Mouse (Mus musculus) cerebellum, postnatal 14 days (tissue): ENCODE measurements around the gene Zan.
A peak's percentile ranks its signal among the peaks of the same experiment; 100 is the strongest.

Experiments
- DNase-seq, 2 experiments: peaks; one replicate each; pipeline ENCODE4 v3.0.0; 2021; ENCODE audit warnings: mixed read lengths in 2 of 2

Zan gene

GRCm38 (mm10) chr5:137414253-137414652 is 62.6 kb downstream of the Zan start:
- DNase-seq = no peak

- no peak for DNase-seq
Measured at GRCm38 (mm10) chr5:137411235-137411634, 65.6 kb downstream of the Zan start.

- no peak for DNase-seq
Measured at GRCm38 (mm10) chr5:137410549-137410948, 66.3 kb downstream of the Zan start.

GRCm38 (mm10) chr5:137410066-137410465 is 66.8 kb downstream of the Zan start:
- no peak for DNase-seq

- peak; percentile 56 to 70 for DNase-seq
Measured at GRCm38 (mm10) chr5:137409451-137409850, 67.4 kb downstream of the Zan start.

GRCm38 (mm10) chr5:137404081-137404480 is 72.8 kb downstream of the Zan start:
- no peak for DNase-seq

- DNase-seq = no peak
Measured at GRCm38 (mm10) chr5:137394456-137394855, 82.4 kb downstream of the Zan start.

- peak; percentile 36 to 58 for DNase-seq
Measured at GRCm38 (mm10) chr5:137391641-137392040, 85.2 kb downstream of the Zan start.

GRCm38 (mm10) chr5:137386712-137387111 is 90.2 kb downstream of the Zan start:
- DNase-seq = no peak

GRCm38 (mm10) chr5:137383441-137383840 is 93.4 kb downstream of the Zan start:
- peak; percentile 29 to 55 for DNase-seq

GRCm38 (mm10) chr5:137381152-137381551 is 95.7 kb downstream of the Zan start:
- DNase-seq = peak; percentile 71 to 83

- DNase-seq = no peak
Measured at GRCm38 (mm10) chr5:137377603-137378002, 99.3 kb downstream of the Zan start.

- DNase-seq = no peak
Measured at GRCm38 (mm10) chr5:137377176-137377575, 99.7 kb downstream of the Zan start.

- DNase-seq = no peak
Measured at GRCm38 (mm10) chr5:137376722-137377121, 100.1 kb downstream of the Zan start.

- peak in 1 of 2 experiments; percentile 25 for DNase-seq
Measured at GRCm38 (mm10) chr5:137376198-137376597, 100.7 kb downstream of the Zan start.

GRCm38 (mm10) chr5:137375627-137376026 is 101.2 kb downstream of the Zan start:
- no peak for DNase-seq

GRCm38 (mm10) chr5:137374521-137375080 is 102.3 kb downstream of the Zan start:
- DNase-seq = no peak

GRCm38 (mm10) chr5:137373371-137373950 is 103.4 kb downstream of the Zan start:
- DNase-seq = no peak

- no peak for DNase-seq
Measured at GRCm38 (mm10) chr5:137369665-137370064, 107.2 kb downstream of the Zan start.

- DNase-seq = no peak
Measured at GRCm38 (mm10) chr5:137358382-137358781, 118.5 kb downstream of the Zan start.

- DNase-seq = no peak
Measured at GRCm38 (mm10) chr5:137354091-137354490, 122.8 kb downstream of the Zan start.

- DNase-seq = no peak
Measured at GRCm38 (mm10) chr5:137352011-137352975, 124.6 kb downstream of the Zan start.

- no peak for DNase-seq
Measured at GRCm38 (mm10) chr5:137351394-137351793, 125.5 kb downstream of the Zan start.

GRCm38 (mm10) chr5:137351058-137351380 is 125.8 kb downstream of the Zan start:
- no peak for DNase-seq
